Mouse (Mus musculus) erythroblast, embryonic 14.5 days (primary cell): ENCODE results near the gene Psmc3ip.

Experiments used
- GATA1 ChIP-seq: IDR thresholded peaks from 2 replicates; pipeline ENCODE4 v1.6.1; 2012; ENCODE audit warnings: low read length, inconsistent platforms, mixed read lengths
- TAL1 ChIP-seq: IDR thresholded peaks from 3 replicates; pipeline ENCODE4 v1.6.1; 2012; ENCODE audit warnings: low read length, inconsistent platforms, mixed read lengths

DNA sequence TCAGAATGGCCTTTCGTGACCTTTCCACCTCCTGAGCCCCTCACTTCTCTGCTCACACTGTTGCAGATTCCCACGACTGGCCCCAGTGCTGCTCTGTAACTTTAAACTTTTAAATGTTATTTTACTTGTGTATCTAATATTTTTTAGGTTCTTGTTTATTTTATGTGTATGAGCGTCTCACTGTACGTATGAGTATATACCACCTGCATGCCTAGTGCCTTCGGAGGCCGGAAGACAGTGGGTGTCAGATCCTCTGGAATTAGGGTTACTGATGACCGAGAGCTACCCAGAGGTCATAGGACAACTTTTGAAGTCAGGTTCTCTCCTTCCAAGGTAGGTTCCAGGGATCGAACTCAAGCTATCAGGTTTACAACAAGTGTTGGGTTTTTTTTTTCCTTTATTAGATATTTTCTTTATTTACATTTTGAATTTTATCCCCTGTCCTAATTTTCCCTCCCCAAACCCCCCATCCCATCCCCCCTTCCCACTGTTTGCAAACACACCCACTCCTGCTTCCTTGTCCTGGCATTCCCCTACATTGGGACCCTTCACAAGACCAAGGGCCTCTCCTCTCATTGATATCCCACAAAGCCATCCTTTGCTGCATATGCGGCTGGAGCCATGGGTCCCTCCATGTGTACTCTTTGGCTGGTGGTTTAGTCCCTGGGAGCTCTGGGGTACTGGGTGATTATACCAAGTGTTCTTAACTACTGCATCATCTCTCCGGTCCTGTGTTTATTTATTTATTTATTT lies 47.2 kb upstream of the Psmc3ip start:
- TF ChIP-seq TAL1 (no peak), GATA1 (no peak)
